Mouse (Mus musculus) CH12.LX (cell line): ENCODE measurements around the gene Haus4. TPM values are rescaled to one million over a fixed set of nuclear protein-coding genes. Genes with fewer than 3 reads are reported as not detected.
A peak's percentile ranks its signal among the peaks of the same experiment; 100 is the strongest.

Source experiments
- DNase-seq: peaks from one replicate; pipeline ENCODE4 v3.0.0-alpha.2; 2013; ENCODE audit errors: extremely low read depth
- H3K27ac ChIP-seq: 2 replicates; pipeline ENCODE4 v1.5.1; 2012; ENCODE audit warnings: low read depth, mild to moderate bottlenecking, control low read depth, moderate library complexity; ENCODE audit not compliant: insufficient read depth
- H3K27me3 ChIP-seq: replicated peaks from 2 replicates; pipeline ENCODE3; 2012; ENCODE audit warnings: inconsistent platforms
- H3K36me3 ChIP-seq, 2 experiments: replicated peaks in 1 of 2; 2 replicates each; pipeline versions ENCODE3 to v1.6.1; 2012; ENCODE audit warnings: inconsistent platforms in 1 of 2, low read length in 1 of 2, mild to moderate bottlenecking in 1 of 2, mixed read lengths in 1 of 2, moderate library complexity in 1 of 2; ENCODE audit not compliant: control insufficient read depth in 1 of 2, insufficient read depth in 1 of 2
- H3K4me1 ChIP-seq, 2 experiments: 2 replicates each; pipeline ENCODE4 v1.6.1; 2012; ENCODE audit warnings: inconsistent platforms in 1 of 2, moderate library complexity in 1 of 2; ENCODE audit not compliant: insufficient read depth in 2 of 2, control insufficient read depth in 1 of 2
- H3K4me2 ChIP-seq: 2 replicates; pipeline ENCODE4 v1.6.1; 2012; ENCODE audit warnings: low read depth, mild to moderate bottlenecking, control low read depth; ENCODE audit not compliant: poor library complexity, insufficient read depth, severe bottlenecking
- H3K4me3 ChIP-seq, 3 experiments: fragments of 150-350 bp in 1 of 3; sonication (generic) in 1 of 3; replicated peaks in 1 of 3; 2 replicates each; pipeline versions ENCODE3 to v1.5.1; 2011 to 2012; ENCODE audit warnings: low read depth in 2 of 3, low read length in 2 of 3, mild to moderate bottlenecking in 2 of 3, moderate library complexity in 2 of 3, control low read depth in 1 of 3, improper control_type of control experiment in 1 of 3, inconsistent platforms in 1 of 3, mixed read lengths in 1 of 3; ENCODE audit not compliant: poor library complexity in 1 of 3
- H3K79me2 ChIP-seq: replicated peaks from 2 replicates; pipeline ENCODE4 v1.6.1; 2012; ENCODE audit warnings: mild to moderate bottlenecking, moderate library complexity; ENCODE audit not compliant: control insufficient read depth, poor library complexity, insufficient read depth, severe bottlenecking; ENCODE audit errors: extremely low read depth
- H3K9ac ChIP-seq: 2 replicates; pipeline ENCODE4 v1.6.1; 2012; ENCODE audit warnings: low read depth, mild to moderate bottlenecking, control low read depth, moderate library complexity; ENCODE audit not compliant: insufficient read depth
- H3K9me3 ChIP-seq: replicated peaks from 2 replicates; pipeline ENCODE3; 2012; ENCODE audit warnings: low read length, inconsistent platforms, mixed read lengths
- CHD1 ChIP-seq: IDR thresholded peaks from 2 replicates; pipeline ENCODE4 v1.6.1; 2012; ENCODE audit warnings: low read depth, low read length, improper control_type of control experiment, inconsistent platforms
- CHD2 ChIP-seq: IDR thresholded peaks from 2 replicates; pipeline ENCODE4 v1.6.1; 2011; ENCODE audit warnings: low read length, improper control_type of control experiment
- CTCF ChIP-seq, 2 experiments: IDR thresholded peaks in 1 of 2; conservative IDR thresholded peaks in 1 of 2; 2 replicates each; pipeline ENCODE4 v1.5.1; 2011 to 2012; ENCODE audit warnings: low read depth in 2 of 2, low read length in 2 of 2, improper control_type of control experiment in 1 of 2, inconsistent platforms in 1 of 2, mild to moderate bottlenecking in 1 of 2, moderate library complexity in 1 of 2
- ELF1 ChIP-seq: IDR thresholded peaks from 2 replicates; pipeline ENCODE4 v1.6.1; 2014; ENCODE audit warnings: low read depth, mild to moderate bottlenecking, inconsistent platforms, low read length, improper control_type of control experiment
- EP300 ChIP-seq: IDR thresholded peaks from 2 replicates; pipeline ENCODE4 v1.6.1; 2011; ENCODE audit warnings: low read length, improper control_type of control experiment
- ETS1 ChIP-seq: conservative IDR thresholded peaks from 2 replicates; pipeline ENCODE4 v1.6.1; 2012; ENCODE audit warnings: low read depth, mild to moderate bottlenecking, inconsistent platforms, low read length, improper control_type of control experiment, moderate library complexity
- IRF4 ChIP-seq: IDR thresholded peaks from 2 replicates; pipeline ENCODE4 v1.6.1; 2014; ENCODE audit warnings: low read depth, mild to moderate bottlenecking, inconsistent platforms, low read length, improper control_type of control experiment
- JUN ChIP-seq: IDR thresholded peaks from 2 replicates; pipeline ENCODE4 v1.6.1; 2011; ENCODE audit warnings: low read depth, mild to moderate bottlenecking, low read length, improper control_type of control experiment, moderate library complexity; ENCODE audit not compliant: insufficient read depth
- JUND ChIP-seq: conservative IDR thresholded peaks from 2 replicates; pipeline ENCODE4 v1.6.1; 2011; ENCODE audit warnings: low read depth, low read length, improper control_type of control experiment
- KAT2A ChIP-seq: IDR thresholded peaks from 2 replicates; pipeline ENCODE4 v1.6.1; 2012; ENCODE audit warnings: low read length, improper control_type of control experiment, inconsistent platforms; ENCODE audit not compliant: insufficient replicate concordance
- MAFK ChIP-seq: IDR thresholded peaks from 2 replicates; pipeline ENCODE4 v1.6.1; 2011; ENCODE audit warnings: low read length, improper control_type of control experiment; ENCODE audit not compliant: insufficient replicate concordance
- MAZ ChIP-seq: IDR thresholded peaks from 2 replicates; pipeline ENCODE4 v1.6.1; 2012; ENCODE audit warnings: low read depth, mild to moderate bottlenecking, inconsistent platforms, low read length, improper control_type of control experiment, moderate library complexity
- MXI1 ChIP-seq: IDR thresholded peaks from 2 replicates; pipeline ENCODE4 v1.6.1; 2011; ENCODE audit warnings: mild to moderate bottlenecking, low read depth, low read length, improper control_type of control experiment
- NELFE ChIP-seq: IDR thresholded peaks from 2 replicates; pipeline ENCODE4 v1.6.1; 2011; ENCODE audit warnings: low read depth, low read length, improper control_type of control experiment
- PAX5 ChIP-seq: IDR thresholded peaks from 2 replicates; pipeline ENCODE4 v1.6.1; 2012; ENCODE audit warnings: low read length, inconsistent platforms, mixed read lengths
- RCOR1 ChIP-seq: conservative IDR thresholded peaks from 2 replicates; pipeline ENCODE4 v1.6.1; 2012; ENCODE audit warnings: low read depth, mild to moderate bottlenecking, inconsistent platforms, low read length, improper control_type of control experiment
- SIN3A ChIP-seq: IDR thresholded peaks from 2 replicates; pipeline ENCODE4 v1.6.1; 2012; ENCODE audit warnings: low read length, improper control_type of control experiment, inconsistent platforms
- TBP ChIP-seq: conservative IDR thresholded peaks from 2 replicates; pipeline ENCODE4 v1.6.1; 2011; ENCODE audit warnings: low read depth, low read length, improper control_type of control experiment
- UBTF ChIP-seq: IDR thresholded peaks from 2 replicates; pipeline ENCODE4 v1.6.1; 2012; ENCODE audit warnings: low read depth, mild to moderate bottlenecking, inconsistent platforms, low read length, improper control_type of control experiment, moderate library complexity
- USF1 ChIP-seq: IDR thresholded peaks from 2 replicates; pipeline ENCODE4 v1.6.1; 2014; ENCODE audit warnings: low read depth, mild to moderate bottlenecking, inconsistent platforms, low read length, improper control_type of control experiment
- USF2 ChIP-seq: conservative IDR thresholded peaks from 2 replicates; pipeline ENCODE4 v1.6.1; 2011; ENCODE audit warnings: low read depth, low read length, improper control_type of control experiment
- dilution Hi-C: fragments of 300-500 bp; cut with MboI; formaldehyde crosslinking; loops from 2 replicates; pipeline ENCODE4 v1.14.3; 2020; ENCODE audit warnings: low sequenced_read_pairs; ENCODE audit not compliant: extremely low pct_unique_long_range_greater_than_20kb, extremely low pct_ligation_motif_present
- in situ Hi-C: fragments of 300-500 bp; cut with MboI; formaldehyde crosslinking; loops from 3 replicates; pipeline ENCODE4 v1.14.3; 2019; ENCODE audit warnings: low sequenced_read_pairs, low pct_ligation_motif_present, low pct_unique_long_range_greater_than_20kb, mixed read lengths
- polyA plus RNA-seq: library from polyadenylated mRNA; unstranded; fragments of >175 nt; gene quantifications from 2 replicates; pipeline ENCODE4 v1.2.1, GENCODE M21; 2012; ENCODE audit warnings: low read depth; ENCODE audit not compliant: insufficient read length
- total RNA-seq, 2 experiments: library from RNA; depleted of rRNA; stranded (reverse); fragments of 300-350 nt in 1 of 2; fragments of >200 nt in 1 of 2; gene quantifications; 2 replicates each; pipeline ENCODE4 v1.2.3; 2012 to 2014

Haus4 gene
- total and polyA plus RNA-seq, 3 experiments, result 65.5 to 116 (median 94.3) TPM

DNA sequence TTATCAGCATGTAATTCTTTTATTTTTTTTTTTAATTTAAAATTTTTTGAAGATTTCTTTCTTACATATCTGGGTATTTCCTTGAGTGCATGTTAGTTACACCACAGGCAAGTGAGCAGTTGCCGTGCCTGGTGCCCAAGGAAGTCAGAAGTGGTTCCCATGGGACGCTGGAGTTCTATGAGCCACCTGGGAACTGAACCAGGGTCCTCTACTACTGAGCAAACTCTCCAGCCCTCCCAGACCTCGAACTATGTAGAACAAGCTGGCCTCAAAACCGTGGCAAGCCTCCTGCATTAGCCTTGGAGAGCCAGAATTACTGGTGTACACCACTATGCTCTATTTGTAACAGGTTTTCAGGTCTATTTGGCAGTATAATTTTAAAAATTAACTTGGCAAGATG, 48.2 kb upstream of the Haus4 start:
- in situ Hi-C loops (no loop called here), dilution Hi-C loops (no loop called here)
- H3K4me1 ChIP-seq, result peaks cover 3 to 16% of the 10 kb centered on the region in 2 experiments; a peak in 3 of 4 replicates
- H3K4me2 ChIP-seq, result peak overlapping the region; percentile 12; the same call in 1 of the 2 replicates
- no peaks in the 10 kb centered on the region for H3K79me2 ChIP-seq
- no peak for DNase-seq
- no peak overlapping the region for H3K27ac ChIP-seq
- H3K27me3 ChIP-seq, result no peaks in the 10 kb centered on the region
- peak overlapping the region; percentile 73 for H3K9ac ChIP-seq
- TF ChIP-seq KAT2A (0 out of 2 replicates have a peak, but pooled peaks have one; percentile 27), SIN3A (no peak), CHD2 (no peak)
- H3K36me3 ChIP-seq, result no peaks in the 10 kb centered on the region
- peak overlapping the region in 2 of 3 experiments; percentile 51 to 58 for H3K4me3 ChIP-seq
- no peaks in the 10 kb centered on the region for H3K9me3 ChIP-seq

GRCm38 (mm10) chr14:54601601-54602000, 47.2 kb upstream of the Haus4 start:
- H3K9ac ChIP-seq, result no peak overlapping the region
- dilution Hi-C loops, result no loop called here
- H3K36me3 ChIP-seq, result no peaks in the 10 kb centered on the region
- in situ Hi-C loops, result no loop called here
- no peaks in the 10 kb centered on the region for H3K27me3 ChIP-seq
- no peak for DNase-seq
- no peak overlapping the region for H3K4me3 ChIP-seq
- no peak overlapping the region for H3K27ac ChIP-seq
- no peak overlapping the region for H3K4me2 ChIP-seq
- H3K4me1 ChIP-seq, result peaks cover 3 to 16% of the 10 kb centered on the region in 2 experiments; a peak in 3 of 4 replicates
- no peak for TF ChIP-seq MAFK
- TF ChIP-seq TBP, result no peak
- no peak for TF ChIP-seq RCOR1
- no peak for TF ChIP-seq IRF4
- no peak for TF ChIP-seq PAX5
- no peak for TF ChIP-seq ELF1
- TF ChIP-seq MAZ, result no peak
- TF ChIP-seq NELFE, result no peak
- no peak for TF ChIP-seq UBTF
- TF ChIP-seq EP300, result no peak
- no peak for TF ChIP-seq SIN3A
- no peak for TF ChIP-seq CTCF (conservative IDR thresholded peaks at IDR 0.05 in 1 of 2, IDR thresholded peaks at IDR 0.05 in 1 of 2; ENCODE audit: low read depth in 2 of 2, low read length in 2 of 2)
- no peak for TF ChIP-seq MXI1
- TF ChIP-seq CHD1, result no peak
- TF ChIP-seq JUN, result no peak
- TF ChIP-seq ETS1, result no peak
- TF ChIP-seq JUND, result no peak
- TF ChIP-seq USF2, result no peak
- TF ChIP-seq USF1, result no peak
- TF ChIP-seq, all 38 proteins: peak for 0
- H3K9me3 ChIP-seq, result no peaks in the 10 kb centered on the region
- H3K79me2 ChIP-seq, result no peaks in the 10 kb centered on the region
